Mouse (Mus musculus) activated CD4-positive, CD25-positive, alpha-beta regulatory T cell, adult 4 months (primary cell): ENCODE results near the gene Exoc3l2. TPM values are rescaled to one million over a fixed set of nuclear protein-coding genes. Genes with fewer than 3 reads are reported as not detected.
"Not testable (repeated sequence)": the region's sequence is repeated elsewhere in the genome, so short reads cannot be mapped to it uniquely, and the experiment has no call there.

ENCODE experiments used
- ATAC-seq: one replicate; pipeline ENCODE4 v1.8.0; 2017
- polyA plus RNA-seq, 2 experiments: library from polyadenylated mRNA; unstranded; fragments of 100-300 nt; shearing (Covaris generic); gene quantifications; one replicate each; pipeline ENCODE4 v1.2.1; 2017

The Exoc3l2 gene
- polyA plus RNA-seq, 2 experiments from 2014 or later, result not detected

- ATAC-seq, result no peak
Measured at GRCm38 (mm10) chr7:19494751-19495474, 31.8 kb downstream of the Exoc3l2 start.

DNA sequence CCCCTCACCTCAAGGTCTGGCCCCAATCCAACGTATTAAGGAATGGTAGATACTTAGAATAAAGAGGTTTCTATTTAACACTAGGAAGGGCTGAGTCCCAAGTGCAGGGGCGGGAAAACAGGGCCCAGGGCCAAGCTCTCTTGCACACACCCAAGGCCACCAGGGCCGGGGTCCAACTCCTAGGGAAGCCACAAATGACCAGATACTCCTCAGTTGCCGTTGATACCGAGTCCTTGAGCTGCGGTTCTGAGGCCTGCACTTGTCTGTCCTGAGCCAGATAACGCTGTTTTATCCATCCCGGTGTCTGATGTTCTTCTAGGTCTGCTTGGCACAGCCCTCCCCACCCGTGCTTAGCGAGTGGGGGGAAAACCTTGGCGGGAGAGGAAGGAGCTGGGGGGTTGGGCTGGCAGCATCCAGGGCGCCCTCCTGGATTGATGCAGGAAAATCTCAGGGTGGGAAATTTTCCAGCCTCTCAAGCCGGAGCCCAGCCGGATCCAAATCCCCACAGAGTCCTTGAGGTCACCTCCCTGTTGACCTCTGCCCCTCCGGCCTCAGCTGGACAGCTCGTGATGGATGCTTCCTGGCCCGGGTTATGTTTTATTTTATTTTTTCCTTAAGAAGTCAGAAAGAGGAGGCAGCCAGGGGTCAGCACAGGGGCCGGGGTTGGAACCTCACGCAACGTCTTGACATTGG, 32.5 kb downstream of the Exoc3l2 start:
- ATAC-seq, result no peak

DNA sequence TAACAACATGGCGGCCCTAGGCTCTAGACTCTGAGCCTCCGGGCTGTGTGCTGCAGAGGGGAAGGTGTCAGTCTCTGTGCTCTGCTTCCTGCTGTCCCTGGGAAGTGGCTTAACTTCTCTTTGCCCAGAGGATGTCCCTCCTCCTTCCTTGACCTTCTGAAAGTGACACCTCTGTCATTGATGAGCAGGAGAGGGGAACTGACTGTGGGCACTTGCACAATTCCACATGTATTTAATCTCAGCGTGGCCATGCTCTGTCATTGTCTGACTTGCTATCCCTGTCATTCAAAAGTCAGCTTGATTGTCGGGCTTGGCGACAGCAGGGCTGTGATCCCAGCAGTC, 33.1 kb downstream of the Exoc3l2 start:
- ATAC-seq, result no peak

GRCm38 (mm10) chr7:19498326-19498725, 35.2 kb downstream of the Exoc3l2 start:
- ATAC-seq, result no peak

DNA sequence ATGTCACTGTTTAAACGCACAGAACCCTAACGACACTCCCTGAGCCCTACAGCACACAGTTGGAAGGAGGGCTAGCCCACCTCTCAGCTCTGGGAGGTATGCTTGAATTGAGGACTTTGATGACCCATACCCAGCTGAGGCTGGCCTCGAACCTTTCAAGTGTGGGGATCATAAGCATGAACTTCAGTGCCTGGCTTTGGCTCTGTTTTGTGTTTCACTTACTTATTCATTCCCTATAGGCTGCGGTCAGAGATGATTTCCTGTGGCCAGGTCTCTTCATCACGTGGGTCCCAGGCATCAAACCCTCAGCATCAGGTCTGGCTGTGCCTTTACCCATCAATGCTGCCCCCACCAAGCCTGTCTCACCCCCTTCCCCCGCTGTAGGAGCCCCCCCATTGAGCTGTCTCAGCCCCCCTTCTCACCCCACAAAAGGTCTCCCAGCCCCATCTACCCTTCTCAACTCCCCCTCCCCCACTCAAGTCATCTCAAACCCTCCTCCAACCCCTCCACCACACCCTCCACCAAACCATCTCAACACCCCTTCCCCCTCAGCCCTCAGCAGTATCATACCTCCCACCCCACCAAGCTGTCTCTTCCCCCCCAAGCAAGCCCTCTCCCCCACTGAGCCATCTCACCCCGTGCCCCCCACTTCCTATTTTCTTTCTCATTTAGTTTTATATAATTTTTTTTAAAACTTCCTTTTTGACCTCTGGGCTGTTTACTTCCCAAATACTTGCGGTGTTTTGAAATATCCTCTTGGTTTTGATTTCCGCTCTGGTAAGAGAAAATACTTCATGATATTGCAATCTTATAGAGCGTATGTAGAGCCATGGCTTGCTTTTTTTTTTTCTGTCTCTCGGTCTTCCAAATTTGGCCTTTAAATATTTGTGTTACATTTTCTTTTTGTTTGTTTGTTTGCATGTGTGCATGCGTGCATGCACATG, 37.6 kb downstream of the Exoc3l2 start:
- no peak for ATAC-seq

DNA sequence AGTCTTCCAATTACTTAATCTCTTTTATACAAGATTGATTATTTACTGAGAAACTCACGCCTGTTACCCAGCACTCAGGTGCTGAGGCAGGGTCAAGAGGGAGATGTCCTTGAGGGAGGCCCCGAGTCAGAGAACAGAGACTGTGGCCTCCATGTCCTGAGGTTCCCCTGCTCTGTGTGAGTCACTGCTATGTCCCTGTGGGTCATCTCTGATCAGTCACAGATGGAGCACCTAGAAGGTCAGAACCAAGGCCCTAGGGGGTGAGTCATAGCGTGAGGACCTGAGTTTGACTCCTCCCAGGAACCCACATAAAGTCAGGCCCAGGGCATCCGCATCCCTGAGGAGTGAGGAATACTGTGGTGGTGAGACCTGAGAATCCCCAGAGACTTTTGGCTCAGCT, 38.5 kb downstream of the Exoc3l2 start:
- no peak for ATAC-seq

DNA sequence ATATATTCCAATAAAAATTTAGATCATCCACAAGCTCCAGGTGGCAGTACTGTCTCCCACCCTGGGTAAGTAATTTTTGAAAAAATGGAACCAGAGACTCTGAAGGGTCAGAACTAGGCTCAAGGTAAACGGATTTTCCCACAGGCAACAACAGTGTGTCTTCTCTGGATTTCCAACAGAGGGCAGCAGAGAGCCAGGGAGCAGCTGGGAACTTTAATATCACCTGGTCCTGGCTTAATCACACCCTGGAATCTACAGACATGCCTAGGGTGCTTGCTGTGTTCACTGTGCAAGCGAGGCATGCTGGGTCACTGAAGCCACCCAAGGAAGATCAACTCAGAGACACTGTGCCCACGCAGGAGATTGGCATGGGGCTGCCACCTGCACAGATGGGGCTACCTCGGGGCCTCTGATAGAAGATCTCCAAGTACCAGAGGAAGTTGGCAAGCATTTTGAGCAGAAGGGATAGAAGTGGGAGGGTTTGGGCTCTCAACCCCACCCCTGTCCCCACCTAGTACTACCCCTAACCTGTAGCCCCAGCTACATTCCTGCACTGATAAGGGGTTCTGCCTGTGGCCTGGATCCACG, 40.4 kb downstream of the Exoc3l2 start:
- ATAC-seq, result no peak

- ATAC-seq, result no peak
Measured at GRCm38 (mm10) chr7:19506326-19506725, 43.2 kb downstream of the Exoc3l2 start.

DNA sequence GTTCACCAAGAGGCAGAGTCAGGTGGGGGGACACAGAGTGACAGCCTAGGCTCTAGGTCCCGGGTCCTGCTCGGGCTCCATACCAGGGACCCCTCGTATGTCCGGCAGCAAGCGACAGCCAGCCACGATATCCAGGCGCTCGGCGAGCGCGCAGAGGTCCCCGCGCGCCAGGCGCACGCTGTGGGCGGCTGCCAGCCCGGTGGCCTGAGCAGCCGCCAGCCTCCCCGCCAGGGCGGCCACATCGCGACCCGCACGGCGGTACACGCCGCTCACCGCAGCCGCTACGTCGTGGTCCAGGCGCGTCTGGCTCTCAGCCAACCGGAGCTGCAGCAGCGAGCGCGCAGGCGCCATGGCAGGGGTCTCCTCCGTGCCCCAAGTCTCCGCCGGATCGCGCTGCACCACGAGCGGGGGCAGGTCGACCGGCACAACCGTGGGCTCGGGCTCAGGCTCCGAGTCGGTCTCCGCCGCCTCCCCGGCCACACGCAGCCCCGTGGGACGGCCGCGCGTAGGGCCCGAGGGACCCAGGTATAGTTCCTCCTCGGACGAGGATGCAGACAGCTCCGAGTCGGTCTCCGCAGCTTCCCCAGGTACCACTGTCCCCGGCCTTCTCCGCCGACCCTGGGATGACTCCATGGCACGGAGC, 44.0 kb downstream of the Exoc3l2 start:
- ATAC-seq, result no peak

GRCm38 (mm10) chr7:19507612-19507981, 44.5 kb downstream of the Exoc3l2 start:
- no peak for ATAC-seq

DNA sequence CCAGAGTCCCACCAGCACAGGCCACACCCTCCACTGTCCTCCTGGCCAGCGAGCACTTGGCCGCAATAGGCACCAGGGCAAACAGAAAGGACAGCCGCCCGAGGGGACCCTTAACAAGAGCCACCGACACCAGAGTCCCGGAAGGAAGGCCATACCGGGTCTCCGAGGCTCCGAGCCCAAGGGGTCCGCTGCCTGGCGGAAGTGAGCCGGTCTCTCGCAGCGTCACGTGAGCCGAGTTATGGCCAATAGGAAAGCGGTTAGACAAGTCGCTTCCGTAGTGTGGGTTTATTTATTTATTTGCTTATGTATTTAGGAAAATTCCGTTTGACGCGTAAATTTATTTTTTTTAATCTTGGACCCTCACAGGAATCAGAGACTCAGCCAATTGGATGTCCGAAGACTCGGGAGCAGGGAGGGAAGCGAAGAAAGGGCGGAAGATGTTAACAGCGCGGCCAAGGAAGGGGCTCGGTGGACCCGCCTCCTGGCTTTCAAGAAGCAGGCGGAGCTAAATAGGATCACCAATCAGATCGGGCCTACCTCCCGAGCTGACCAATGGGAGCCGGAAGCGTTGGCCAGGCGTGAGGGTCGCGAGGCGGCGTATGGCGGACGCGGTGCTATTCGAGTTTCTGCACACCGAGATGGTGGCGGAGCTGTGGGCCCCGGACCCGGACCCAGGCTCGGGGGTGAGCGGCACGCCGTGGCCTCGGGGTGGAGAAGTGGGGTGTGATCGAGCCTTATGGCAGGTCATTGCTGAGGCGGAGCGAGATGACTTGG, 45.2 kb downstream of the Exoc3l2 start, which contains the start of the genes Bloc1s3 and Trappc6a:
Gene Bloc1s3 (minus strand): TSS at position 218 of the 774 bp plus-strand sequence.
Gene Trappc6a (plus strand): TSS at position 246 of the 774 bp plus-strand sequence.
- ATAC-seq, result peak; percentile 91

GRCm38 (mm10) chr7:19508924-19509568, 45.9 kb downstream of the Exoc3l2 start:
- peak; percentile 4 for ATAC-seq

DNA sequence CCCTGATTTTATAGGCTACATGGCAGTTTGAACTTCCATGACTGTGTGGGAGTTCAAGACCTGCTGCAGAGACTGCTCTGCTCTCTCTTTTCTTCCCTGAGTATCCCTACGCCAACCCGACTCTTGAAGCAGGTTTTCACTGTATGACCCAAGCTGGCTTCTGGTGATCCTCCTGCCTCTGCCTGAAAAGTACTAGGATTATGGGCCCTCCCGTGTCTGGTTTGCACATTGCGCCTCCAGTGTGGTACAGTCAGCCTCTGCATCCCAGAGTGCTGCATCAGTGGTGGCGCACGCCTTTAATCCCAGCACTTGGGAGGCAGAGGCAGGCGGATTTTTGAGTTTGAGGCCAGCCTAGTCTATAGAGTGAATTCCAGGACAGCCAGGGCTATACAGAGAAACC, 46.7 kb downstream of the Exoc3l2 start:
- ATAC-seq, result no peak

DNA sequence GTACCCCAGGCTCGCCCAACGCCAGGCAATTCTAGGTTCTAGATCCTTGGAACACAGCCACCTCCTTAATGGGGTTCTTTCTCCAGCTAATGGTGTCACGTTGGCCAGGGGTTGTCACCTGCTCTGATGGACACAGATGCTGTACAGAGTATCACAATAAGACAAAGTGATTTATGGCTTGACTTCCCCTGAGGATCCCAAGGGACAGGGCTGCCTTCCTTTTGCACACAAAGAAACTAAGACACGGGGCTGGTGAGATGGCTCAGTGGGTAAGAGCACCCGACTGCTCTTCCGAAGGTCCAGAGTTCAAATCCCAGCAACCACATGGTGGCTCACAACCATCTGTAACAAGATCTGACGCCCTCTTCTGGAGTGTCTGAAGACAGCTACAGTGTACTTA, 48.8 kb downstream of the Exoc3l2 start:
- ATAC-seq, result not testable (repeated sequence)

- no peak for ATAC-seq
Measured at GRCm38 (mm10) chr7:19512353-19512752, 49.2 kb downstream of the Exoc3l2 start.

GRCm38 (mm10) chr7:19517652-19518365, 54.7 kb downstream of the Exoc3l2 start, which contains the start of gene Nkpd1:
TSS of gene Nkpd1 (plus strand) at chr7:19517838.
- no peak for ATAC-seq

GRCm38 (mm10) chr7:19520032-19520431, 56.9 kb downstream of the Exoc3l2 start:
- no peak for ATAC-seq

DNA sequence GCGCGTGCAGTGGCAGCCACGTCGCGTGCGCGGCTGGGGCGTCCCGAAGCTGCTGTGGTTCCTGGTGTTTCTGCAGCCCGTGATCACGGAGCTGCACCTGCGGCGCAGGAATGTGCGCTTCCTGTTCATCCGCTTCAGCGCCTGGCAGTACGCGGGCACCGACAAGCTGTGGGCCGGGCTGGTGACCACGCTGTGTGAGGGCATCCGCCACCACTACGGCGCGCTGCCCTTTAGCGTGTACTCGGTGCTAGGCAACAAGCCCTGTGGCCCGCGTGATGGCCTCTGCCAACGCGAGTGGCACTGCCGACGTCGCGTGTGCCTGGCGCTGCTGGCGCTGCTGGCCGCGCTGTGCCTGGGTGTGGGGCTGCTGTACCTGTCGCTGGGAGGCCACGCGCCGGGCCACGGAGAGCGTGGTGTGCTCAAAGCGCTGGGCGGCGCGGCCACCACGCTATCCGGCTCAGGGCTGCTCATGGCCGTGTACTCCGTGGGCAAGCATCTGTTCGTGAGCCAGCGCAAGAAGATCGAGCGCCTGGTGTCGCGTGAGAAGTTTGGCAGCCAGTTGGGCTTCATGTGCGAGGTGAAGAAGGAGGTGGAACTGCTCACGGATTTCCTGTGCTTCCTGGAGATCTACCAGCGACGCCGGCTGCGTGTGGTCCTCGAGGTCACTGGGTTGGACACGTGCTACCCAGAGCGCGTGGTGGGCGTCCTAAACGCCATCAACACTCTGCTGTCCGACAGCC, 60.1 kb downstream of the Exoc3l2 start:
- ATAC-seq, result no peak

GRCm38 (mm10) chr7:19523757-19524419, 60.8 kb downstream of the Exoc3l2 start:
- no peak for ATAC-seq
